Mouse (Mus musculus): ENCODE results near the gene Ykt6.

Gene Ykt6

DNA sequence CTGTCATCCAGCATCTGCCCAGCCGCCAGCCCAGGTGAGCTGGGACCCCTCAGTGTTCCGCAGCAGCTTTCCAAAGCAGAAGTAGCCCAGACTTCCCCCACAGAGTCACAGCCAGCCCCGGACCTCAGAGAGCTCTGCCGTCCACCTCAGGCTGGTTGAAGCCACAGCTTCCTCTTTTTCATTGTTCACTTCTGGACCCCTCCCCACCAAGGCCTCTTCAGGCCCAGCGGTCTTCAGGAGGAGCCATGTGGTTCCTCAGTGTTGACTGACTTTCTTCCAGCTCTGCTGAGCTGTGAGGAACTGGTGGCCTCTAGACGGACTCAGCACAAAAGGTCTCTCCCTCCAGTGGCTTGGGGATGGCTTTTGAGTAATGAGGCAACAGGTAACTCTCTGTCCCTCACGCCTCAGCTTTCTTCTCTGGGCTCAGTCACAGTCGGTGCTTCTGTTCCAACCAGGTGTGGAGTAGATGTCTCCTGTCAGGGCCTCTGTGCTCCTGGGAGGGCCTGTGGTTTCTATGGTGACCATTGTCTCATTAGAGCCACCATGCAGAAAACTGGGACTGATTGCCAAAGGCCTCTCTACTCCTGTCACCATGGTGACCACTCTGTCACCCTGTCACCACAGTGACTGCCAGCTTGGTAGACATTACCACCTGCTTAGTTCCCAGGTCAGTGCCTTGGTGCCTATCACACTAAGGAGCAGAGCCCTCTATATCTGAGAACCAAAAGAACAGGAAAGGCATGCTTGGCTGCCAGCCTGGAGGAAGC is 5.7 kb upstream of the Ykt6 start, which contains the start of gene Gck:
Gene Gck (minus strand): TSS at position 496 of the 767 bp plus-strand sequence.
- DNase-seq = no peak

DNA sequence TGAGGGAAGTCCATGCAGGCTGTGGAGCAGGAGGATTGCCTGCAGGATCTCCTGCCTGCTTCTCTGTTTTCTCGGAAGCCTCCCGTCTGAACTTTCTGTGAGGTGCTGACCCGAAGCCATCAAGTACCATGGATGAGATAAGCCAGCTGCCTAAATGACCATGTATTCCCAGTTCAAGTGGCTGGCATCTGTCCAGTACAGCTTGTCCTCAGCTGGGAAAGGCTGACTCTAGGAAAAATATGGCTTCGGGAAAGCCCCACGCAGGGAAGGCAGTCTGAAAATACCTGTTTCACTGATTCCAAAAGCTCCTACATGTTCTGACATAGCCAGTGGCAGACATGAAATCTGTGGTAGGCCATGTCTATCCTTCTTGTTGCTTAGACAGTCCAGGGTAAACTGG is 3.0 kb upstream of the Ykt6 start:
- DNase-seq = no peak

GRCm38 (mm10) chr11:5953130-5953765 is 2.2 kb upstream of the Ykt6 start:
- DNase-seq = no peak

DNA sequence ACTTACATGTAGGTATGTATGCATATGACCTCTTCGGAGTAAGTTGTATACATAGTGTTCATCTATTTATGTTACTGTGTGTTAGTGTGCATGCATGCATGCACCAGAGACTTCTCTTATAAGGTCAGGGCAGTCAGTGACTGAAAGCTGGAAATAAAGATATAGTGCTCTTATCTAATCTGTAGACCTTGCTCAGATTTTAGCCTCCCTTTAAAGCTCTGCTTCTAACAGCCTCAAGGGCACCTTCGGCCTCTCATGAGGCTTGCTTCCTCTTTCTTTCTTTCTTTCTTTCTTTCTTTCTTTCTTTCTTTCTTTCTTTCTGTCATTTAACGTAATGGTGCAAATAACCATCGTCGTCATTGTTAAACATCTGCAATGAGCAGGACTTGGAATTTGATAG is 1.1 kb upstream of the Ykt6 start:
- no peak for DNase-seq

GRCm38 (mm10) chr11:5954965-5955504 is 458 bp upstream of the Ykt6 start:
- no peak for DNase-seq

- no peak for DNase-seq
Measured at GRCm38 (mm10) chr11:5960051-5960450, 4.6 kb downstream of the Ykt6 start.

DNA sequence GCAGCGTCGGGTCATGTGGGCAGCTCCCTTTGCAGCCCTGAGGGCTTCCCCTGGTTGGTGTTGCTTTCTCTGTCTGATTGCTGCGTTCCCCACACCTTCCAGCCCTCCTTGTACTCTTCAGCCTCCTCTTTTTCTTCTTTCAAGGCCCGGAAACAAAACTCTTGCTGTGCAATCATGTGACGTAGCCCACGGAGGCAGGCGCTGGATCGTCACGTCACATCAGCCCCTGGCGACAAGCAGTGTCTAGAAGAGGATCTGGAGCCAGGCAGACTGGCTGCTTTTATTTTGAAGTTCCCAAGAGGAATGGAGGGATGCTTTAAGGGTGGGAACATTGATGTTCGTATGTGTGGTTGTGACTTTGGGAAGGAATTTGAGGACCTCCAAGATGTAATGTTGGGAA is 10.4 kb downstream of the Ykt6 start:
- DNase-seq = no peak

DNA sequence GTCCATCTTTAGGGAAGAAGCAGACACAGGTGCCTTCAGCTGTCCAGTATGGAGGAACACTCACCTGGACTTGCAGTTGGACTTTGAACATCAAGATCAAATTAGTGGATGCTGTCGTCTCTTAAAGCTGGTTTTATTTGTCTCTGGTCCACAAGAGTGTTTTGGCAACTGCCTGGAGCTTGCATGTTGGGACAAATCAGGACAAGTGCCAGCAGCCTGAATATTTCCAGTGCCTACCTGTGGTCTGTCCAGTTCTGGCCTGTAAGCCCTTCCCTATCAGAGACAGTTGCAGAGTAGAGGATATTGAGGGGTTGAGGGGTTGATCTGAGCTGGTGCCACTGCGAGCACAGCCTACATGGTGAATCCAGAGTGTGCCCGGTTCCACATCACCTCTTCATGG is 11.3 kb downstream of the Ykt6 start:
- no peak for DNase-seq

- no peak for DNase-seq
Measured at GRCm38 (mm10) chr11:5968223-5968622, 12.7 kb downstream of the Ykt6 start.

DNA sequence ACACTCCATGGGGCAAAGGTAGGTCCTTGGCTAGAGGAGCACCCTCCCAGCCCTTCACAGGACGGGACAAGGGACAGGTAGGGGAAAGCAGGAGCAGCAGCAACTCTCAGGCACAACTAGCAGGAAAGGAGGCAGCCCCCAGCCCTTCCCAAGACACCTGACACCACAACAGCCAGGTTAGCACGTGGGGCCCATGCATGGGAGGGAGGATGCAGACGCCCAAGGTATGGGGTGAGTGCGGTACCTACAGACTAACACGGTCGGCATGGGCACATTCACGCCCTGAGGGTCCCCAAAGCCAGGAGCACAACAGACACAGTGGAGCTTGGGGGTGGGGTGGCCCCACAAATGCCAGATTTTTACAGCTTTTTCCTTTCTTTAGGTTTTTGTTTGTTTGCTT is 15.7 kb downstream of the Ykt6 start:
- no peak for DNase-seq

GRCm38 (mm10) chr11:5973151-5973550 is 17.7 kb downstream of the Ykt6 start:
- no peak for DNase-seq

DNA sequence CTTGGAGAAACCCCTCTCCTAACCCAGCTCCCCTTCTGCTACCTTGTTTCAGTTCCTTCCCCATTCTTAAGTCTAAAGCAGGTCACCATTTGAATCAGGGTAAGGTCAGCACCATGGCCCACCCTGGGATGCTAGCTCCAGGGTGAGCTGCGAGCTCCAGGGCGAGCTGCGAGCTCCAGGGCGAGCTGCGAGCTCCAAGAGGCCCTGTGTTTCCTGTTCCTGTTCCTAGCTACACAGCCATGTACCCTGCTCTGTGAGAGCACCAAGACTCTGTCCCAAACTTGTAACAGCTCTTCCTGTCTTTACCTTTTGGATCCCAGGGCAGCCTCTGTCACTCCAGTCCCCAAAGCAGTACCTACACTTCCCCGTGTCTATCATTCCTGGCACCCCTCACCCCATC is 18.6 kb downstream of the Ykt6 start:
- DNase-seq = no peak

DNA sequence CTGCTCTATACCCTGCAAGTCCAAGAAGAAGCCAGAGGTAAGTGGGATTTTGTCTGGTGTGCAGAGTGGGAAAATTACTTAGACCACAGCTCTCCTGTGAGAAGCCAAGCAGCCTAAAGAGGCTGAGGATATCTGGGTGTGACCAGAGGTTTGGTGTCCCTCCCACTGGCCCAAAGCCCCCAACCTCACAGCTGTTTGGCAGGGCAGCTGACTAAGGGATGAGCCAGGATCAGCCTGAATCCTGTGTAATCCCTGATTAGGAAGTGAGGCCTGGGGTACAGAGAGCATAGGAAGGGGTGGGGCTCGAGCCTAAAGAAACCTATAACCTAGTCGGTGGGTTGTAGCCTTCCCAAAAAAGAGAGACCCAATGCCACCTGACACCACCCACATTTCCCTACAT is 19.6 kb downstream of the Ykt6 start:
- no peak for DNase-seq

GRCm38 (mm10) chr11:5976106-5976505 is 20.6 kb downstream of the Ykt6 start:
- DNase-seq = no peak

DNA sequence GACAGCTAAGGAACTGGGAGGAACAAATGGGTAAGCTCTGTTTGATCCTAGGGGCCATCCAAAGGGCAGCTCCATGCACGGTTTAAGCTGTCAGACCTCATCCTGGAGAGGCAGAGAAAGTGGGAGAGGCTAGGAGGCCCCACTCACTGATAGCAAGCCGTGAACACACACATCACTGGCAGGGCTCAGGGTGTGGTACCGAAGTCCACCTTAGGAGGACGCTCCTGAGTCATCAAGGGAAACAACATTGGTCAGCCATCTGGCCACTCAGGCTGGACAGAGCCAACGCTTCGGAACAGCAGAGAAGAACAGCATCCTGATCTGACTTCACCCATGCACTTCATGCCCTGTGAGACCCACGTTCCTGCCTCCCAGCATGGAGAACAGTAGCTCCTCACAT is 23.6 kb downstream of the Ykt6 start:
- no peak for DNase-seq

DNA sequence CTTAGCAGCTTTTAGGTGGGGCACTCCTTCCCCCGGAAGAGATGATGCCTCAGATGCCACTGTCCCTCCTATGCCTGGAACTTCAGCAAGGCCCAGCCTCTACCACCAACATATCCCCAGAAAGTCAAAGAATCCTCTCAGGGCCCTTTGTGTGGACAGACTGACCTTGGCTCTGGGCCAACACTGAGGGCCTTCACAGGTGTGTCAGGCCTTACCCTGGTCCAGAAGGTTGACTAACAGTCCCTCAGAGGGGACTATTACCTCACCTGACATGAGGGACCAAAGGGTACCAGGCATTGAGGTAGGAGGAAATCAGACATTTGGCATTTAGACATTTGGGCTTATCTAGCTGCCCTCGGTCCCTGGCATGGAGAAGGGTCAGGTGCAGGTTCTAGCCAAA is 24.6 kb downstream of the Ykt6 start:
- DNase-seq = no peak

- DNase-seq = no peak
Measured at GRCm38 (mm10) chr11:5980561-5980960, 25.1 kb downstream of the Ykt6 start.

DNA sequence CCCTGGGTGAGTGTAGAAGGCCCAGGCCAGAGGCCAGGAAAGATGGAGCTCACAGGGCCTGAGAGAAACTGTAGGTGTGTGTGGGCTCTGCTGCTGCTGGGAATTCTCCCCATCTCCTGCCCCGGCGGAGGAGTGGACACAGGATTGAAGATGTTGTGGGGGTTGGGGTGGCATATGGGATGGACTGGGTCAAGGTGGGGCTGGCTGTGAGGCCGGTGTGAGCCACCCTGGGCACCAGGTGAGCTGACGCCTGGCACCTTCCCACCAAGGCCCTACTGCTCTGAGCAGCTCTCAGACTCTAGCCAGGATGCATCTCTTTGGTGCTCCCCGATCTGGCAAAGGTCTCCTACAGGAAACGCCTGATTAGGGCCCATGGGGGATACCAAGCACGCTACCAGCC is 25.8 kb downstream of the Ykt6 start:
- no peak for DNase-seq

DNA sequence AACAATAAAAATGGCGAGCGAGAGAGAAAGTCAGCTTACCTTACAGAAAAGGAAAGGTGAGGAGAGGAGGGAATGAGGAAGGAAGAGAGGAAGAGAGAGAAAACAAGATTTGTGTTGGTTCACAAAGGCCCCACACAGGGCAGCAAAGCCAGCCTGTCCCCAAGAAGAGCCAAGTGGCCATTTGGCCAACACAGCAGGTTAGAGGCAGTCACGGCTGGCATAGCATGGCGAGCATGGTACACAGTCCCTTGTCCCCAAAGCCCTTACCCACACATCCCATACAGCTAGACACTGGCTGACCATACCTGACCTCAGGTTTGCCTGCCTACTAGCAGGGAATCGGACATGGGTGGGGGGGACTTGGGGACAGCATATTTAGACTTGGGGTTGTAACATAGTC is 28.1 kb downstream of the Ykt6 start:
- DNase-seq = no peak

DNA sequence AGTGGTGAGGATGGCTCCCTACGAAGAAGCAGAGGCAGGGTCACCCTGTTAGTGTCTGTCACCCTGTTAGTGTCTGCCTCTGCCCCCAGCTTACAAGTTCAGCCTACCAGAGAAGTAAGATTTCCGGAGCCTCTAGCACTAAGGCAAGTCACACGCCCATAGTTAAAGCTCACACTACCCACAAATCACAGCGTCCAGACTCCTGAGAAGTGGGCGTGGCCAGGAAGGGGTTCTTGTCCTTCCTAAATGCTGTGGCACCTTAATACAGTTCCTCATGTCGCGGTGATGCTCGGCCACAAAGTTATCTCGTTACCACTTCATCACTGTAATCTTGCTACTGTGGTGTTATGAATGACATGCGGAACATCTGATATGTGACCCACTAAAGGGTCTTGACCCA is 32.6 kb downstream of the Ykt6 start:
- no peak for DNase-seq

GRCm38 (mm10) chr11:5989954-5990593 is 34.6 kb downstream of the Ykt6 start:
- no peak for DNase-seq

GRCm38 (mm10) chr11:5990910-5991309 is 35.4 kb downstream of the Ykt6 start:
- no peak for DNase-seq

DNA sequence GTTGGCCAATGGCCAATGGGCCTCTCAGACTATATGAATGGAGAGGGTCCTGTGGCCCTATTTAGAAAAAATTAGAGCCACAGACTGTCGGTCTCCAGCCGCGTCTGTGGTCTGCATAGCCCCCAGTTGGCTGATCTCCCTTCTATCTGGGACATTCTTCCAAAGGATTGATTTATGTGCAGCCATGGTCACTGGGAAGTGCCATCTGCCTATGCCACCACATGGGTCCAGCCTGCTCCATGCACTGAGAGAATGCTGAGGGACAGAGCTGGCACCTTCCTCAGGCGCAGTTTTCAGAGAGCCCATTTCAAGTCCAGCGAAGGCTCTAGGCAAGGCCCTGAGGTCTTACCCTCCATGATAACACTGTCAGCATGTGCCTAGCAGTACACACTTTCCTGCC is 38.7 kb downstream of the Ykt6 start:
- no peak for DNase-seq

GRCm38 (mm10) chr11:5994880-5995279 is 39.4 kb downstream of the Ykt6 start:
- DNase-seq = no peak
